Mouse (Mus musculus) limb, embryonic 11.5 days (tissue): ENCODE measurements around the gene A930033H14Rik. TPM values are rescaled to one million over a fixed set of nuclear protein-coding genes. Genes with fewer than 3 reads are reported as not detected.

ENCODE experiments used
- ATAC-seq: fragments of 200-750 bp; cut with Nextera tagmentation; 2 replicates; pipeline ENCODE4 v1.8.0; 2017; ENCODE audit warnings: low read depth; ENCODE audit not compliant: insufficient number of reproducible peaks, low FRiP score, low TSS enrichment
- DNase-seq: peaks from one replicate; pipeline ENCODE4 v3.0.0-alpha.2; 2015; ENCODE audit warnings: low spot score
- H3K27ac ChIP-seq: fragments of 300-500 bp; sonication (generic); replicated peaks from 2 replicates; pipeline ENCODE4 v1.5.1; 2014; ENCODE audit warnings: low read depth, mild to moderate bottlenecking, low read length
- H3K27me3 ChIP-seq: fragments of 300-500 bp; sonication (generic); 2 replicates; pipeline ENCODE4 v1.6.1; 2014; ENCODE audit warnings: mild to moderate bottlenecking, low read length, mixed read lengths; ENCODE audit not compliant: control insufficient read depth, insufficient read depth
- H3K36me3 ChIP-seq: fragments of 300-500 bp; sonication (generic); 2 replicates; pipeline ENCODE4 v1.6.1; 2014; ENCODE audit warnings: mild to moderate bottlenecking, low read length, moderate library complexity, mixed read lengths; ENCODE audit not compliant: control insufficient read depth, insufficient read depth
- H3K4me1 ChIP-seq: fragments of 300-500 bp; sonication (generic); 2 replicates; pipeline ENCODE4 v1.6.1; 2014; ENCODE audit warnings: low read length, mixed read lengths; ENCODE audit not compliant: control insufficient read depth, insufficient read depth
- H3K4me2 ChIP-seq: fragments of 300-500 bp; sonication (generic); 2 replicates; pipeline ENCODE4 v1.6.1; 2014; ENCODE audit warnings: low read depth, mild to moderate bottlenecking, moderate library complexity; ENCODE audit not compliant: severe bottlenecking
- H3K4me3 ChIP-seq: fragments of 300-500 bp; sonication (generic); 2 replicates; pipeline ENCODE4 v1.5.1; 2014; ENCODE audit warnings: low read depth, low read length
- H3K9ac ChIP-seq: fragments of 300-500 bp; sonication (generic); 2 replicates; pipeline ENCODE4 v1.6.1; 2014; ENCODE audit warnings: mild to moderate bottlenecking, low read length
- H3K9me3 ChIP-seq: fragments of 300-500 bp; sonication (generic); 2 replicates; pipeline ENCODE4 v1.6.1; 2016; ENCODE audit warnings: low read length; ENCODE audit not compliant: control insufficient read depth
- WGBS: fragments of 180-500 bp; shearing (Covaris S2); extraction: QIAGEN DNeasy Blood & Tissue Kit; methylation state at CpG from one replicate; pipeline ENCODE4 v1.1.7; 2014; 5-methylcytosine and 5-hydroxymethylcytosine counted together
- polyA plus RNA-seq: library from polyadenylated mRNA; unstranded; fragments of >200 nt; fragmentation: Nextera tagmentation; extraction: Ambion mirVana; gene quantifications from 2 replicates; pipeline ENCODE4 v1.2.1, GENCODE M21; 2014

A930033H14Rik gene
- polyA plus RNA-seq, 1 experiment from 2014 or later: 2.3 TPM

DNA sequence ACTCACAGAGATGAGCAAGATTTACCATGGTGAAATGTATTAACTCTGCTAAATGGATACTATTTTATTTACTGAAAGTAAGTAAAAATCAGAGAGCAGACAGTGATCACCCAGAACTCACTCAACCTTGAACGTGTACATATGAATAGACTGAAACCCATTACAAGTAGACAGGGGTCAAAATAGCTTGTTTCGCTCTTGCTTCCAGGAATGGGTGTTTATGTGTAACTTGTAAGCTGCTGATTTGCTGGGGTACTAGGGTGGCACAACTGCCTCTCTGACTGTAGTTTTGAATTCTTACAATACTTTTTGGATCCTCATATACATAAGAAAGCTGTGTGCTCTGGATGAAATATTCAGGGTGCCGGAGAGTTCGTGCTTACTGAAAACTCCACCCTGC lies 32.3 kb upstream of the A930033H14Rik start:
- H3K4me2 ChIP-seq: no peak overlapping the region
- no peaks in the 10 kb centered on the region for H3K27me3 ChIP-seq
- ATAC-seq (no peak), DNase-seq (no peak)
- WGBS: 90% methylated on average over 4 of the region's 4 CpGs
- no peak overlapping the region for H3K4me3 ChIP-seq
- H3K36me3 ChIP-seq: no peaks in the 10 kb centered on the region
- no peaks in the 10 kb centered on the region for H3K4me1 ChIP-seq
- no peak overlapping the region for H3K27ac ChIP-seq
- H3K9ac ChIP-seq: no peak overlapping the region
- H3K9me3 ChIP-seq: no peaks in the 10 kb centered on the region

DNA sequence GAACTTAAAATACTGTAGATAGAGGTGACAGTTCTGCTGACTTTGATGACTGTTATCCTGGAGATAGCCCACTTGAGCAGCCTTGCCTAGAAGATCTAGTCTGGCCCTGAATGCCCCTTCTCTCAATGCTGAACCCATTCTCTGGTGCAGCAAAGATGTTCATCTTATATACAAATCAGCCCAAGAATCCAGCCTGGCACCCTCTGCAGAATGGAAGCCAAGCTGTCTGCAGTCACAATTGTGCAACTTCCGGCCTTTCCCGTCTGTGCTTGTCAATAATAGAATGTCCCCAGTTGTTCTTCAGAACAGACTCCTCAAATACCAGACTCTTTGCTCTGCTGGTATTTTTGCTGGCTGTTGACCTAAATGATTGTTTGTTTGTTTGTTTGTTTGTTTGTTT lies 27.6 kb upstream of the A930033H14Rik start:
- no peaks in the 10 kb centered on the region for H3K27me3 ChIP-seq
- ATAC-seq: no peak
- no peaks in the 10 kb centered on the region for H3K9me3 ChIP-seq
- no peak for DNase-seq
- H3K4me1 ChIP-seq: no peaks in the 10 kb centered on the region
- WGBS: 91% methylated on average over 2 of the region's 2 CpGs
- no peak overlapping the region for H3K4me2 ChIP-seq
- no peak overlapping the region for H3K27ac ChIP-seq
- H3K9ac ChIP-seq: no peak overlapping the region
- H3K36me3 ChIP-seq: no peaks in the 10 kb centered on the region
- no peak overlapping the region for H3K4me3 ChIP-seq

DNA sequence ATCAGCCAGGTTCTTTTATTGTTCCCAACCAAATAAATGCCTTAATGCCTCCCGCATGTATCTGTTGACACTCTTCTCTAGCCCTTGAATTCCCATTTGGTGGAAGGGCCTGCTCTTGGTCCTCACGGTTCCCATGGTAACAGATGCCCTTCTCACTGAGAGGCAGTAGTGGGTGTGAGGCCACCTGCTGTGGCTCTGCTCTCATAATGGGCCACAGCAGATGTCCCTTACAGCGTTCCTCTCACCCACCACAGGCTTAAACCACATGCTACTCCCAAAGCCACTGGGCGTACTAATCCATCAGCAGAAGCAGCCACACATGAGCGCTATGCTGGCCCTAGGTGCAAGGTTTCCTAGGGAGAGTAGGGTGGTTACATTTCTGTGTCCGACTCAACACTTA lies 25.4 kb upstream of the A930033H14Rik start:
- Histone ChIP-seq H3K9me3 (no peaks in the 10 kb centered on the region), H3K36me3 (no peaks in the 10 kb centered on the region), H3K4me2 (no peak overlapping the region), H3K4me3 (no peak overlapping the region), H3K9ac (no peak overlapping the region), H3K27me3 (no peaks in the 10 kb centered on the region), H3K27ac (no peak overlapping the region), H3K4me1 (no peaks in the 10 kb centered on the region)
- WGBS: 56% methylated on average over 6 of the region's 6 CpGs
- no peak for DNase-seq
- no peak for ATAC-seq

DNA sequence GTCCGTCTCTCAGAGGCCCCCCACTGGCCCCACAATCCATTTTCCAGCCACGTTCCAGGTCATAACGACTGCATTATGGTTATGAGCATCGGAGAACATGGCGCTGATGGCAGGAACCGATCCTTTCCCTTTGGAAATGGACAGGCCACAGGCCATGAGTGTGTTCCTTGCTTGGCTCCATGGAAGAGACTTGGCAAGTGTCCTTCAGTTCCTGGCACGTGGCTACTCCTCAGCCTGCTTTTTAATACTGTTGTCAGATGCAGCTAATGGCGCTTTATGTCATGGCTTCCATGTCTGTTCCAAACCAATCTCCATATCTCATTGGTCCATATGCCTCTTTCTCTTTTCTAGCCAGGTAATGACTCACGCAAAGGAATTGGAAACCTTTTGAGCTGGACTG lies 24.9 kb upstream of the A930033H14Rik start:
- DNase-seq (no peak), ATAC-seq (no peak)
- Histone ChIP-seq H3K9me3 (no peaks in the 10 kb centered on the region), H3K4me1 (no peaks in the 10 kb centered on the region), H3K9ac (no peak overlapping the region), H3K4me2 (no peak overlapping the region), H3K27ac (no peak overlapping the region), H3K27me3 (no peaks in the 10 kb centered on the region), H3K36me3 (no peaks in the 10 kb centered on the region), H3K4me3 (no peak overlapping the region)
- WGBS: 94% methylated on average over 9 of the region's 9 CpGs

DNA sequence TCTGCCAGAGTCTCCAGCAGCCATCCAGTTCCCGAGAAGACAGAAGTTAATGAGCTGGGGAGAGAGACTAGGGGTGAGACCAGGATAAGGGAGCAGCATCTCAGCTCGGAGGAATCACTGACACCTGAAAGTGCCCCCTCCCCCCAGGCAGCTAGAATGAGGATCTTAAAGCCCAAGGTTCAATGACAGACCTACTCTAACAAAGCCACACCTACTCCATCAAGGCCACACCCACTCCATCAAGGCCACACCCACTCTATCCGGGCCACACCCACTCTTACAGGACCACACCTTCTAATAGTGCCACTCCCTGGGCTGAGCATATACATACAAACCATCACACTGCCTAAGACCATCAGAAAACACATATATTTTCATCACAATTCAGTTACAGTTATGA lies 24.3 kb upstream of the A930033H14Rik start:
- 82% methylated on average over 3 of the region's 3 CpGs for WGBS
- DNase-seq (no peak), ATAC-seq (no peak)
- no peak overlapping the region for H3K4me3 ChIP-seq
- H3K9ac ChIP-seq: no peak overlapping the region
- H3K9me3 ChIP-seq: no peaks in the 10 kb centered on the region
- H3K36me3 ChIP-seq: no peaks in the 10 kb centered on the region
- no peak overlapping the region for H3K27ac ChIP-seq
- no peaks in the 10 kb centered on the region for H3K4me1 ChIP-seq
- H3K4me2 ChIP-seq: no peak overlapping the region
- no peaks in the 10 kb centered on the region for H3K27me3 ChIP-seq

DNA sequence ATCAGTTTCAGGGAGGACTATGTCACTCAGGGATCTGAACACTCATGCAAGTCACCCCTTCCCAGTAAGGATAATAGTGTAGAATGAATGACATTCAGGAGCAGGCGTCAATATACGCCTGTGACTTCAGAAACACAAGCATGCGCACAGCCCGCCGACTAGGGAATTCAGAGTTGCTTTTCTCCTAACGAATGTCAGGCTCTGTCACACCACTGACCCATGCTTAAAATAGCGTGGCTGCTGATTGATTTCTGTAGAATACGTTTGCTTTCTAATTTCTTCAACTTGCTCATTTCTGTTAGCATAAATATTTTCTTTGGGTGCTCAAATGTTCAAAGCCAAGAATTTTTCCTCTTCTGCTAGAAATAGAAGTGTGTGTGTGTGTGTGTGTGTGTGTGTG lies 13.1 kb upstream of the A930033H14Rik start:
- H3K36me3 ChIP-seq: no peaks in the 10 kb centered on the region; the same call in 1 of the 2 replicates
- DNase-seq: no peak
- H3K9ac ChIP-seq: no peak overlapping the region
- no peaks in the 10 kb centered on the region for H3K9me3 ChIP-seq
- no peaks in the 10 kb centered on the region for H3K4me1 ChIP-seq
- ATAC-seq: no peak
- H3K27ac ChIP-seq: no peak overlapping the region
- no peaks in the 10 kb centered on the region for H3K27me3 ChIP-seq
- H3K4me3 ChIP-seq: no peak overlapping the region
- WGBS: 82% methylated on average over 8 of the region's 8 CpGs
- no peak overlapping the region for H3K4me2 ChIP-seq

DNA sequence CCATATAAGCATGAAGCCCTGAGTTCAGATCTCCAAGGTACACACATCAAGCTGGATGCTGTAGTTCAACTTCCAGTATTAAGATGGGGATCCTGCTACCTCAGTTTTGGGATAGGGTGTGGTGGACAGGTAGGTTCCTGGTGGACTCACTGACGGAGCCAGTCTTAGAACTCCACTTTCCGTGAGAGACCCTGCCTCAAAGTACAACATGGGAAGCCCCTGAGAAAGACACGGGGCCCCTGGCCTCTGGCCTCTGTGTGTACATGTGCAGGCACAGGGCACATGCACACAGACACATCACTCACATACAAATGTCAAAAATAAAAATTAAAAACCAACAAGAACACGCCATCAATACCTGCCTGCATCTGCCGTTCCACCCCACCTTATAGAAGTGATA lies 12.6 kb upstream of the A930033H14Rik start:
- H3K4me2 ChIP-seq: no peak overlapping the region
- H3K9me3 ChIP-seq: no peaks in the 10 kb centered on the region
- 92% methylated on average over 5 of the region's 5 CpGs for whole genome bisulfite sequencing
- no peak overlapping the region for H3K4me3 ChIP-seq
- no peak for ATAC-seq
- H3K9ac ChIP-seq: no peak overlapping the region
- no peak for DNase-seq
- no peaks in the 10 kb centered on the region; the same call in 1 of the 2 replicates for H3K36me3 ChIP-seq
- no peaks in the 10 kb centered on the region for H3K27me3 ChIP-seq
- no peak overlapping the region for H3K27ac ChIP-seq
- no peaks in the 10 kb centered on the region for H3K4me1 ChIP-seq

DNA sequence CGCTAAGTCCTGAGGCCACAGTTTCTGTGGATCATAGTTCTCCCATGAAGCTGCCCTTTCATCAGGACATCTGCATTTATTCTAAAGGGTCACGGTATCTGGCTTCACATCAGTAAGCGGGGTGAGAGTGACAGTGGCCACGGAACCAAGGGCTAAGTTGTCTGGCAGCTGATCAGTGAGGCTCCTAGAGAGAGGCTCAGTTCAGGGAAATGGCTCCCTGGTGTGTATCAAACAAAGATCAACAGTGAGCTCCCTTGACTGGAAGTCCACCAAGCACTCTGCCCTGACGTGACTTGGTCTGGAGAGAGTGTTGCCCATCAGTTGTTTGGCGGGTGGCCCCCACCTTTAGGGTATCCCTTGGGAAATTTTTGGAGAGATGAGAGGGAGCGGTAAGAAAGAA lies 11.4 kb upstream of the A930033H14Rik start:
- Histone ChIP-seq H3K27me3 (no peaks in the 10 kb centered on the region), H3K9ac (no peak overlapping the region), H3K9me3 (no peaks in the 10 kb centered on the region), H3K36me3 (no peaks in the 10 kb centered on the region; the same call in 1 of the 2 replicates), H3K27ac (no peak overlapping the region), H3K4me1 (no peaks in the 10 kb centered on the region), H3K4me3 (no peak overlapping the region), H3K4me2 (no peak overlapping the region)
- DNase-seq: no peak
- ATAC-seq: no peak
- 81% methylated on average over 7 of the region's 7 CpGs for WGBS

DNA sequence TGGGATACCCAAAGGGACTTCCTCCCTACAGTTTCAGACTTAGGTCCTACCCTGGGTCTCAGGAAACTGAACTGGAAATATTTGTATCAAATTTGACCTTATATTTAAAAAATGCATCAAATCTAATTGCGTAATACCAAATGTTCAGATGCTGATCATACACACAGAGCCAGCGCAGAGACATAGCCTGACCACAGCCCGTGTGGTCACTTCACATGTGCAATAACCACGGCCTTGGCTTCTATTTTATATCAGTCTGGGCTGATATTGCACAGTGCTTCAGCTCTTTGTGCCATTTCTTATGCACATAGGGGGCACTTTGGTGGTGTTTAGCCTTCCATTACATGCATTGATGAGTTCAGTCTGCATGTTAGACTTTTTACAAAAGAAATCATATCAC lies 10.3 kb upstream of the A930033H14Rik start:
- no peak overlapping the region for H3K27ac ChIP-seq
- no peaks in the 10 kb centered on the region; the same call in none of the 2 replicates for H3K36me3 ChIP-seq
- no peak overlapping the region for H3K4me3 ChIP-seq
- H3K27me3 ChIP-seq: no peaks in the 10 kb centered on the region
- H3K9ac ChIP-seq: no peak overlapping the region
- ATAC-seq (no peak), DNase-seq (no peak)
- no peak overlapping the region for H3K4me2 ChIP-seq
- no peaks in the 10 kb centered on the region for H3K9me3 ChIP-seq
- no peaks in the 10 kb centered on the region for H3K4me1 ChIP-seq
- 95% methylated on average over 4 of the region's 4 CpGs for WGBS
